Mouse (Mus musculus) ovary, adult 18-20 months (tissue): ENCODE measurements around the gene Zfp385b.

Experiments
- DNase-seq: peaks from one replicate; pipeline ENCODE4 v3.0.0; 2022; ENCODE audit warnings: low spot score, mixed read lengths

Gene Zfp385b

GRCm38 (mm10) chr2:77516606-77517005, 302.8 kb downstream of the Zfp385b start:
- DNase-seq, result no peak

GRCm38 (mm10) chr2:77515654-77516053, 303.8 kb downstream of the Zfp385b start:
- no peak for DNase-seq

GRCm38 (mm10) chr2:77515011-77515410, 304.4 kb downstream of the Zfp385b start:
- no peak for DNase-seq

GRCm38 (mm10) chr2:77514476-77514875, 305.0 kb downstream of the Zfp385b start:
- DNase-seq, result no peak

- DNase-seq, result no peak
Measured at GRCm38 (mm10) chr2:77508731-77509130, 310.7 kb downstream of the Zfp385b start.

GRCm38 (mm10) chr2:77506308-77506707, 313.1 kb downstream of the Zfp385b start:
- no peak for DNase-seq

GRCm38 (mm10) chr2:77505614-77506013, 313.8 kb downstream of the Zfp385b start:
- no peak for DNase-seq

GRCm38 (mm10) chr2:77503674-77504351, 315.6 kb downstream of the Zfp385b start:
- no peak for DNase-seq

- no peak for DNase-seq
Measured at GRCm38 (mm10) chr2:77503217-77503616, 316.2 kb downstream of the Zfp385b start.

- peak; percentile 72 for DNase-seq
Measured at GRCm38 (mm10) chr2:77502458-77502857, 317.0 kb downstream of the Zfp385b start.

GRCm38 (mm10) chr2:77500480-77500879, 319.0 kb downstream of the Zfp385b start:
- no peak for DNase-seq

GRCm38 (mm10) chr2:77498379-77498778, 321.1 kb downstream of the Zfp385b start:
- no peak for DNase-seq

GRCm38 (mm10) chr2:77497942-77498341, 321.5 kb downstream of the Zfp385b start:
- no peak for DNase-seq

GRCm38 (mm10) chr2:77496071-77496470, 323.4 kb downstream of the Zfp385b start:
- peak; percentile 68 for DNase-seq

- no peak for DNase-seq
Measured at GRCm38 (mm10) chr2:77495344-77495743, 324.1 kb downstream of the Zfp385b start.

- DNase-seq, result no peak
Measured at GRCm38 (mm10) chr2:77493695-77494094, 325.7 kb downstream of the Zfp385b start.

- no peak for DNase-seq
Measured at GRCm38 (mm10) chr2:77487151-77487550, 332.3 kb downstream of the Zfp385b start.

- no peak for DNase-seq
Measured at GRCm38 (mm10) chr2:77481274-77481673, 338.2 kb downstream of the Zfp385b start.

- DNase-seq, result no peak
Measured at GRCm38 (mm10) chr2:77477536-77477935, 341.9 kb downstream of the Zfp385b start.

- DNase-seq, result no peak
Measured at GRCm38 (mm10) chr2:77476444-77476843, 343.0 kb downstream of the Zfp385b start.

- no peak for DNase-seq
Measured at GRCm38 (mm10) chr2:77472254-77472837, 347.1 kb downstream of the Zfp385b start.

- no peak for DNase-seq
Measured at GRCm38 (mm10) chr2:77470716-77471115, 348.7 kb downstream of the Zfp385b start.

GRCm38 (mm10) chr2:77461413-77461812, 358.0 kb downstream of the Zfp385b start:
- no peak for DNase-seq

GRCm38 (mm10) chr2:77460011-77460410, 359.4 kb downstream of the Zfp385b start:
- no peak for DNase-seq
